Mouse (Mus musculus): ENCODE results near the gene Casr. TPM values are rescaled to one million over a fixed set of nuclear protein-coding genes. Genes with fewer than 3 reads are reported as not detected.

The Casr gene
- polyA plus RNA-seq, 1 experiment = 0.39 TPM

GRCm38 (mm10) chr16:36530566-36531552 lies 31.1 kb downstream of the Casr start:
- H3K27me3 ChIP-seq (ENCODE audit: control insufficient read depth, insufficient read depth, low read length, poor library complexity, severe bottlenecking) = no peaks in the 10 kb centered on the region

GRCm38 (mm10) chr16:36528822-36529221 lies 33.1 kb downstream of the Casr start:
- TF ChIP-seq EP300 (IDR thresholded peaks at IDR 0.05; ENCODE audit: insufficient read depth, low read depth, low read length) = no peak
- no peak for TF ChIP-seq POLR2A (IDR thresholded peaks at IDR 0.05; ENCODE audit: insufficient read depth, low read length)
- TF ChIP-seq CTCF (IDR thresholded peaks at IDR 0.05; ENCODE audit: low read depth, low read length) = no peak
- H3K36me3 ChIP-seq (ENCODE audit: control insufficient read depth, insufficient read depth, low read length, poor library complexity, severe bottlenecking) = no peaks in the 10 kb centered on the region
- H3K4me1 ChIP-seq (ENCODE audit: control insufficient read depth, insufficient read depth, low read length) = peaks cover 4% of the 10 kb centered on the region

More at GRCm38 (mm10) chr16:36530566-36531552, 31.1 kb downstream of the Casr start:
- no peak for TF ChIP-seq CTCF (IDR thresholded peaks at IDR 0.05; ENCODE audit: low read depth, low read length)
- no peak for TF ChIP-seq POLR2A (IDR thresholded peaks at IDR 0.05; ENCODE audit: insufficient read depth, low read length)
- TF ChIP-seq EP300 (IDR thresholded peaks at IDR 0.05; ENCODE audit: insufficient read depth, low read depth, low read length) = no peak
- Histone ChIP-seq H3K4me1 (ENCODE audit: control insufficient read depth, insufficient read depth, low read length) (peaks cover 4% of the 10 kb centered on the region), H3K4me3 (ENCODE audit: low read depth, low read length) (no peak overlapping the region), H3K27ac (ENCODE audit: insufficient read depth, low read length) (no peak overlapping the region), H3K36me3 (ENCODE audit: control insufficient read depth, insufficient read depth, low read length, poor library complexity, severe bottlenecking) (no peaks in the 10 kb centered on the region), H3K9me3 (replicated peaks; ENCODE audit: control insufficient read depth, insufficient read depth, low read length, poor library complexity, severe bottlenecking) (no peaks in the 10 kb centered on the region), H3K9ac (ENCODE audit: low read depth, poor library complexity, severe bottlenecking) (no peak overlapping the region)

GRCm38 (mm10) chr16:36526596-36527282 lies 35.2 kb downstream of the Casr start:
- Histone ChIP-seq H3K4me3 (ENCODE audit: low read depth, low read length) (no peak overlapping the region), H3K9ac (ENCODE audit: low read depth, poor library complexity, severe bottlenecking) (no peak overlapping the region), H3K9me3 (replicated peaks; ENCODE audit: control insufficient read depth, insufficient read depth, low read length, poor library complexity, severe bottlenecking) (no peaks in the 10 kb centered on the region), H3K4me1 (ENCODE audit: control insufficient read depth, insufficient read depth, low read length) (no peaks in the 10 kb centered on the region), H3K36me3 (ENCODE audit: control insufficient read depth, insufficient read depth, low read length, poor library complexity, severe bottlenecking) (no peaks in the 10 kb centered on the region), H3K27ac (ENCODE audit: insufficient read depth, low read length) (no peak overlapping the region), H3K27me3 (ENCODE audit: control insufficient read depth, insufficient read depth, low read length, poor library complexity, severe bottlenecking) (no peaks in the 10 kb centered on the region)
- TF ChIP-seq CTCF (IDR thresholded peaks at IDR 0.05; ENCODE audit: low read depth, low read length) (no peak), EP300 (IDR thresholded peaks at IDR 0.05; ENCODE audit: insufficient read depth, low read depth, low read length) (no peak), POLR2A (IDR thresholded peaks at IDR 0.05; ENCODE audit: insufficient read depth, low read length) (no peak)

More at GRCm38 (mm10) chr16:36528822-36529221, 33.1 kb downstream of the Casr start:
- Histone ChIP-seq H3K4me3 (ENCODE audit: low read depth, low read length) (no peak overlapping the region), H3K9ac (ENCODE audit: low read depth, poor library complexity, severe bottlenecking) (no peak overlapping the region), H3K27ac (ENCODE audit: insufficient read depth, low read length) (no peak overlapping the region), H3K27me3 (ENCODE audit: control insufficient read depth, insufficient read depth, low read length, poor library complexity, severe bottlenecking) (no peaks in the 10 kb centered on the region), H3K9me3 (replicated peaks; ENCODE audit: control insufficient read depth, insufficient read depth, low read length, poor library complexity, severe bottlenecking) (no peaks in the 10 kb centered on the region)

- H3K9ac ChIP-seq (ENCODE audit: low read depth, poor library complexity, severe bottlenecking) = no peak overlapping the region
- H3K9me3 ChIP-seq (replicated peaks; ENCODE audit: control insufficient read depth, insufficient read depth, low read length, poor library complexity, severe bottlenecking) = no peaks in the 10 kb centered on the region
- no peak for TF ChIP-seq CTCF (IDR thresholded peaks at IDR 0.05; ENCODE audit: low read depth, low read length)
- TF ChIP-seq POLR2A (IDR thresholded peaks at IDR 0.05; ENCODE audit: insufficient read depth, low read length) = no peak
- TF ChIP-seq EP300 (IDR thresholded peaks at IDR 0.05; ENCODE audit: insufficient read depth, low read depth, low read length) = no peak
- no peaks in the 10 kb centered on the region for H3K4me1 ChIP-seq (ENCODE audit: control insufficient read depth, insufficient read depth, low read length)
- H3K4me3 ChIP-seq (ENCODE audit: low read depth, low read length) = no peak overlapping the region
- H3K27ac ChIP-seq (ENCODE audit: insufficient read depth, low read length) = no peak overlapping the region
- no peaks in the 10 kb centered on the region for H3K36me3 ChIP-seq (ENCODE audit: control insufficient read depth, insufficient read depth, low read length, poor library complexity, severe bottlenecking)
- H3K27me3 ChIP-seq (ENCODE audit: control insufficient read depth, insufficient read depth, low read length, poor library complexity, severe bottlenecking) = no peaks in the 10 kb centered on the region
Observed at GRCm38 (mm10) chr16:36523095-36523494, 38.8 kb downstream of the Casr start.

GRCm38 (mm10) chr16:36516355-36516754 lies 45.6 kb downstream of the Casr start:
- no peaks in the 10 kb centered on the region for H3K27me3 ChIP-seq (ENCODE audit: control insufficient read depth, insufficient read depth, low read length, poor library complexity, severe bottlenecking)
- no peaks in the 10 kb centered on the region for H3K9me3 ChIP-seq (replicated peaks; ENCODE audit: control insufficient read depth, insufficient read depth, low read length, poor library complexity, severe bottlenecking)
- no peak overlapping the region for H3K9ac ChIP-seq (ENCODE audit: low read depth, poor library complexity, severe bottlenecking)
- no peak overlapping the region for H3K27ac ChIP-seq (ENCODE audit: insufficient read depth, low read length)
- no peaks in the 10 kb centered on the region for H3K4me1 ChIP-seq (ENCODE audit: control insufficient read depth, insufficient read depth, low read length)
- TF ChIP-seq CTCF (IDR thresholded peaks at IDR 0.05; ENCODE audit: low read depth, low read length) = no peak
- TF ChIP-seq POLR2A (IDR thresholded peaks at IDR 0.05; ENCODE audit: insufficient read depth, low read length) = no peak
- no peak for TF ChIP-seq EP300 (IDR thresholded peaks at IDR 0.05; ENCODE audit: insufficient read depth, low read depth, low read length)
- no peak overlapping the region for H3K4me3 ChIP-seq (ENCODE audit: low read depth, low read length)
- no peaks in the 10 kb centered on the region for H3K36me3 ChIP-seq (ENCODE audit: control insufficient read depth, insufficient read depth, low read length, poor library complexity, severe bottlenecking)
